Mouse (Mus musculus) kidney, adult 11 months (tissue): ENCODE results near the gene Ube2z.
"Not testable (repeated sequence)": the region's sequence is repeated elsewhere in the genome, so short reads cannot be mapped to it uniquely, and the experiment has no call there.

Experiments used
- DNase-seq: peaks from one replicate; pipeline ENCODE4 v3.0.0; 2022

Ube2z gene

DNA sequence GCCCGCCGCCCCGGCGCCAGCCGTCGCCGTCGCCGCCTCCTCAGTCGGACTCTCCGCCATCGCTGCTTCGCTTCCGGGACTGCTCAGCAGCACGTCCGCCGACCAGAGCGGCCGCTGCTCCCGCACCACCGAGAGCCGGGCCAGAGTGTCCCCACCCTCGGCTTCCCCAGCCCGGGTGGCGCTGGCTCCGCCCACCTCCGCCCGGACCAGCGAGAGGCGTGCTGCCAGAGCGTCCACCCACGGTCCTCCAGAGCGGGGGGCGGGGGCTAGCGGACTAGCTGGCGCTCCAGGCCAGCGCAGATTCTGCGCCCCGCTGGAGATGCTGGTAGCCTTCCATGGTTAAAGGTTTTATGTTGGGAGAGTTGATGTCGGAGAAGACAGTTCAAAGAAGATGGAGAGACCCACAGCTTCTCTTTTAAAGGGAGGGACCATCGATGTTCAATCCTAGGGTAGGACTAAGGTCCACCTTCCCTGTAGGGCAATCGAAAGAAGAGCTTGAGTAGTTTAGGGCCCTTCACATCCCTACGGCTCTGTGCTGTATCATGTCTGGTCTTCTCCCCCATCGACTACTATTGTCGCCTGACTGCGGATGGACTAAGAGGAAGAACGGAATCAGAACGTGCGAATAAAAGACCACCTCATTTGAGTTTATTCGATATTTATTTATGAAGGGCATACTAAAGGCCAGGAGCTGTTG lies at the start of gene Ube2z:
TSS of gene Ube2z (minus strand) at position 174 of the 697 bp plus-strand sequence.
- DNase-seq = peak; percentile 95

DNA sequence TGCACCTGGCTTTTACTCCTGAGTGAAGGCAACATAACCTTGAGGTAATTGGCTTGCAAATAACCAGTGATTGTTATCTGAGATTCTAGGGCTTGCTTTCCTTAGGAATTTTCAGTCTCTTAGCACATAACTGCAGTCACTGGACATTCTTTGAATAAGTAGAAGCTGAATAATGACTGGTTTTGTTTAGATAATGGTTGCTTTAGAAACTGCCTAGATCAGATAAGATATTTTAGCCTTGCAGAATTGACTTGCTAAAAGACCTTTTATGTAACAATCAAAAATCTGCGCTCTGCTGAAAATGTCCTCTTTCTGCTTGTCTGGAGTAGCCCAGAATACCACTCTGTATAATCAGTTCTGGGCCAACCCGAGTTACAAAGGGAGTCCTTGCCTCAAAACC lies 48.9 kb upstream of the Ube2z start:
- no peak for DNase-seq

DNA sequence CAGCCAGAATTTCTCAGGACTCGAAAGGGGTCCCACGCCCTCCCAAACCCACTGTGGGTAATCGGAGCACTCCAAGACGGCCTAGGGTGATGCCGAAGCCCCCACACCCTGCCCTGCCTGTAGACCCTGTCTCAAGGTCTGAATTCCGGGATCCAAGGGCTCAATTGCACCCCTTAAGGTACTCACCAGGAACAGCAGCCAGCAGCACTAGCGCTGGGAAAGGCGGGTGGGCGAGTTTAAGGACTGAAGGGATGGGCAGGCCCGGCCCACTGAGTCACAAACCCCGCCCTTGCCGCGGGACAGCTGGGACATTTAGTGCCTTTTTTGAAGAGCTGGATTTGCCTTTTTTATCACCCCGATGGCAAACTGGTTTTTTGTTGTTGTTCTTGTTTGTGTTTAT lies 46.6 kb upstream of the Ube2z start, which contains the start of gene Calcoco2:
TSS of gene Calcoco2 (minus strand) at position 214 of the 400 bp plus-strand sequence.
- DNase-seq = no peak

DNA sequence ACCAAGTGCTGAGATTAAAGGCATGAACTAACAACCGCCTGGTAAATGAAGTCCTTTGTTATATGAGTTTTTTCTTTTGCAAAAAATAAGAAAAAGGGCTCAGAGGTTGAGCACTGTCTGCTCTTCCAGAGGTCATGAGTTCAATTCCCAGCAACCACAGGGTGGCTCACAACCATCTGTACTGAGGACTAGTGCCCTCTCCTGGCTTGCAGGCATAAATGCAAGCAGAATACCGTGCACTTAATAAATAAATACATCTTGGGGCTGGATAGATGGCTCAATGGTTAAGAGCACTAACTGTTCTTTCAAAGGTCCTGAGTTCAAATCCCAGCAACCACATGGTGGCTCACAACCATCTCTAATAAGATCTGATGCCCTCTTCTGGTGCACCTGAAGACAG lies 45.8 kb upstream of the Ube2z start:
- not testable (repeated sequence) for DNase-seq

DNA sequence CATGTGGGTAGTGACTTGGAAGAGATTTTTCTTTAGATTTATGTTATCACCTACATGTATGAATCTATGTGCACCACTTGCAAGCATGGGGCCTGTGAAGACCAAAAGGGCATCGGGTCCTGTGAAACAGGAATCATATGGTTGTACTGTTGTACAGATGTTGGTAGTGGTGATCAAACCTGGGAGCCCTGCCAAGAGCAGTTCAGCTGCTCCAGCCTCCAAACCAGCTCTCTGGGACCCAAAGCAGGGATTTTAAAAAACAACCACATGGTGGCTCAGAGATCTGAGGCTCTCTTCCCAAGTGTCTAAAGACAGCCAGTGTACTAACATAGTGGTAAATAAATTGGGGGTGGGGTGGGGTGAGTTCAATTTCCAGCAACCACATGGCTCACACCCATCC lies 43.2 kb upstream of the Ube2z start:
- DNase-seq = no peak

DNA sequence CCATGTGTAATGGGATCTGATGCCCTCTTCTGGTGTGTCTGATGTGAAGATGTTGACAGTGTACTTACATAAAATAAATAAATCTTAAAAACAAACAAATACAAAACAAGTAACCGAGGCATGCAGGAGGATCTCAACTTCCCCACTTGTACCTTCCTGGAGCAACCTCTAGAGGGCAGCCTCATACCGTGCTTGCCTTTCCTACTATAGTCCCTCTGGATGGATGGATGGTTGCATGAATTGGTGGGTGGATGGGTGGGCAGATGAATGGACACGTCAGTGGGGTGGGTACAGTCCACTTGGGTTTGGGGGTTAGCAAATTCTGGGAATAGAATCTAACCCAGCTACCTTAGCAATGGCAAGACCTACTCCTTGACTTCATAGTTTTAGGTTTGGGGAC lies 28.2 kb upstream of the Ube2z start:
- DNase-seq = peak; percentile 23

DNA sequence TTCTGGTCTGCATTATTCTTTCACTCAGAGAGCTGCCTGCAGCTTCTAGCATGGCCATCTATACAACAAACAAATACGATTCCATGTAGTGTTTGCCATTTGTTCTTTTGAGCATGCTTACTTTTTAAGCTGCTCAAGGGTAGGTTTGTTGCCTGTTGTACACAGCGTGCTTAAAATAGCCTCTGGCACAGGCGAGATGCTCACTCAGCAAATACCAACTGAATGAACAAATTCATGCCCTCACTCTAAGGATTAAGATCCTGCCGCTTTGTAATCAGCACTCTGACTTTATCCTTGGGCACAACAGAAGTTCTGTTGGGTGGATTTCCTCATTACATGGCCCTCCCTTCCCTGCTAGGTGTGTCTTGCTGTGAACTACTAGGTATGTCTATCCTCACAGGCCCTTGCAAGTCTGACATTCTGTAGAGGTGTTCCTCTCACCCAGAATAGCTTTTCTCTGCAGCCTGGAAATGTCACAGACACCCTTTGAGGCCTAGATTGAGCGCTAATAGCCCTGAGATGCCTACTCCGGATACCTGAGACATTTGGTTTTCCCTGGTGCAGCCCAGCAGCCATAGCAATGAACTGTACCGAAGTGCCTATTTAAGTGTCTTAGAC lies 27.6 kb upstream of the Ube2z start:
- no peak for DNase-seq

DNA sequence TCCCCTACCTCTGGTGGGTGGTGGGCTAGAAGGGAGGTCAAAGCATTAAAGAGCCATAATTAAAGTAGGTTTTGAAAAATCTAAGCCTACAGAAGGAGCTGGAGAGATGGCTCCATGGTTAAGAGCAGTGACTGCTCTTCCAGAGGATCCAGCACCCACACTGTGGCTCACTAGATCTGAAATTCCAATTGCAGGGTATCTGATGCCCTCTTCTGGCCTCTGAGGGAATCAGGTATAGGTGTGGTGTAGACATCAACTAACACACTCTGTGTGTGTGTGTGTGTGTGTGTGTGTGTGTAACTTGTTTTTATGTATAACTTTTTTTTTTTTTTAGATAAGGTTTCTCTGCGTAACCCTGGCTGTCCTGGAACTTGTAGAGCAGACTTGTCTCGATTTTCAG lies 25.9 kb upstream of the Ube2z start:
- DNase-seq = no peak

DNA sequence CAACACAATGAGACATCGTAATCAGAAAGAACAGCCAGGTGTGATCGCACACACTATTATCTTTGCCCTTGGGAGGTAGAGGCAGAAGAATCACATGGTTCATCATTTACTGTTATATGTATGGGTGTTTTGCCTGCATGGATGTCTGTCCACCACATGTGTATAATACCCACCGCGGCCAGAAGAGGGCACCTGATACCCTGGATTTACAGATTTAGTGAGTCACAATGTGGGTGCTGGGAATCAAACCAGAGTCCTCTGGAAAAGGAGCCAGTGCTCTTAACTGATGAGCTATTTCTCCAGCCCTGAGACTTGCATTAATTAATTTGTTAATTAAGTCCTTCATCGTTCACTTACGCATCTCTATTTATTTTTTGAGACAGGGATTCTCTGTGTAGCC lies 22.8 kb upstream of the Ube2z start:
- no peak for DNase-seq

DNA sequence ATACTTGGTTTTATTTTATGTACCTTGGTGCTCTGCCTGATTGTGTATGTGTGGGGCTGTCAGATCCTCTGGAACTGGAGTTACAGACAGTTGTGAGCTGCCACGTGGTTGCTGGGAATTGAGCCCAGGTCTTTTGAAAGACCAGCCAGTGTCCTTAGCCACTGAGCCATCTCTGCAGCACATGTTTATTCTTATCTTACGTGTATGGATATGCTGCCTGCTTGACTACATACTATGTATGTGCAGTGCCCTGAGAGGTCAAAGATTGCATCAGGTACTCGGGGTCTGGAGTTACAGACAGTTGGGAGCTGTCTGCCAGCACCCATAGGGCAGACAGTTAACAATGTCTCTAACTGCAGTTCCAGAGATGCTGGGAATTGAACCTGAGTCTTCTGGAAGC lies 17.5 kb upstream of the Ube2z start:
- no peak for DNase-seq

DNA sequence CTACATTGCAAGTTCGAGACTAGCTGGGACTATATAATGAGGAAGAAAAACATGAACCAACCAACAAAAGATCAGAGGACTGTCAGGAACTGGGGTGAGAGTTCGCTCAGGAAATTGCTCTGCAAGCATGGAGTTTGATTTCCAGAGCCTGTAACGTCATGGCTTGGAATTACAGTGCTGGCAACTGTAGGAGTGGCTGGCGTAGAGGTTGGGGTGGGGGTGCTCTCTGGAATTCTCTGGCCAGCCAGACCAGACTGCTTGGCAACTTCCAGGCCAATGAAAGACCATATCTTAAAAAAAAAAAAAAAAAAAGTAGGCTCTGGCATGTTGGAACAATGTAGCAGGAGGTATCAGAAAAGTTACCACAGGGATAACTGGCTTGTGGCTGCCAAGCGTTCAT lies 15.5 kb upstream of the Ube2z start:
- no peak for DNase-seq

DNA sequence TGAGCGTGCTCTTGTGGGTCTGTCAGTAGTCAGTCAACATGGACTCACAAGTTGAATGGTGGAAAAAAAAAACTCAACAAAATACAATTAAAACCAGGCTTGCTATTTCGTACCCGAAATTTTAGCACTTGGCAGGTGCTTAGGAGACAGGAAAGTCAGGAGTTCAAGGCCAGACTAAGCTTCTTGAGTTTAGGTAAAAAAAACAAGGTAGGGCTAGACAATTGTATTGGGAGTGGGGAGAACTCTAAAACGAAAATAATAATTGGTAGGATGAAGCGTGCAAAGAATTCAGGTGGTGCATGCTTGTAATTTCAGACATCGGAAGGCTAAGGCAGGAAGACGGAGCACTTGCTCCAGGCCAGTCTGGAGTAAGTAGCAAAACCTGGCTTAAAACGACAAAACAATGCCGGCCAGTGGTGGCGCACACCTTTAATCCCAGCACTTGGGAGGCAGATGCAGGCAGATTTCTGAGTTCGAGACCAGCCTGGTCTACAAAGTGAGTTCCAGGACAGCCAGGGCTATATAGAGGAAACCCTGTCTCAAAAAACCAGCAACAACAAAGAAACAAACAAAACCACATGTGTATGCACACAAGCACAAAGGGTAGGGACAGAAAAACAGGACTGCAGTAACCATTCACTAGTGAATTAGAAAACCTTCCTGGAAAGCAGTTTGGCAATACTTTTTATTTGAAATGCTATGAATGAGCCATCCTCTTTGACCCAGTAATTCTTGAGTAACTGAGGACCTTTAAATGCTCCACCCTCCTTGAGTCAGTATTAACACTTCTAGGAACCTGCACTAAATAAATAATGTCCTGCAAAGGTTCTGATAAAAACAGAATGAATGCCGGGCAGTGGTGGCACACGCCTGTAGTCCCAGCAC lies 11.3 kb upstream of the Ube2z start:
- DNase-seq = no peak

DNA sequence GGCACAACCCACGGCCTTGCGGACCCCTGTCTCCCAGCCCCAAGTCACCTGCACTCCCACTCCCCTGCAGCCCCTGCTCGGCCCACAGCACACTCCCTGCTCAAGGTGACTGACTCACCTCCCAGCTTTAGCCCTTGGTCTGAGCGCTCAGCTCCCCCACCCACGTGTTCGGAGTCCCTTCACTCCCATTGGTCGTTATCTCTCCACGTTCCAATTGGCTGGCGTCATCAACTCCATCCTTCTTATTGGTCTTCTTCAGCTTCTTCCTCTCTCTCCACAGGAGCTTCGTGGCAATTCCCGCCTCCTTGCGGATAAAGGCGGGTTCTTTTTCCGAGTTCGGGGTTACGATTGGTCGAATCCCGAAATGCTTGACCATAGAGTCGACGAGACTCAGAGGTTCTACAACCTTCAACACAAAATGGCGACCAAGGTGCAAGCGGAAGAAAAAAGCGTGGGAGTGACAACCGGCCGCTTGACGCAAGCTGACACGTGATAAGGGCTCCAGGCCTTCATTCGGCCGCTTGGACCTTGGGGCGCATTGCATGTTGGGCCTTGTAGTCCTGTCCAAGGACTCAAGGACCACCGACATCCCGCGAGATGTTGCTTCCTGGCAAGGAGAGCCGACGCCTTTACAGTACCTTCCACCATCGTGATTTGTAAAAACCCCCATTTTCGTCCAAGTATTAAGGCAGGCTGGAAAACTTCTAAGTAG lies 10.5 kb upstream of the Ube2z start, which contains the start of gene Atp5g1:
TSS of gene Atp5g1 (minus strand) at position 162 of the 712 bp plus-strand sequence.
- DNase-seq = peak; percentile 100

DNA sequence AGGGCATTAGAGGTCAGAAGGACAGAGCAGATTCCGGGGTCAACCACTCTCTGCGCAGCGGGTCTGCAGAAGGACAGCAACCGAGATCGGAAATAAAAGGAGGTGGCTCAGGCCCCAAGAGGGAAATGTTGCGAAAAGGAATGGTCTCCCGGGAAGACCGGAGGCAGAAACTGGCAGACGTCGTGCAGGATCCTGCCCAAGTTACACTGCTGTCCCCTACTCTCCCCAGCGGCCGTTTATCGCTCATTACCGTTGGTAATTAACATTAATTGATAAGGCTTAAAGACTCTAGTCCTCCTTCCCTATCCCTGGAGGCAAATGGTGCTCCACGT lies 10.0 kb upstream of the Ube2z start:
- DNase-seq = no peak

DNA sequence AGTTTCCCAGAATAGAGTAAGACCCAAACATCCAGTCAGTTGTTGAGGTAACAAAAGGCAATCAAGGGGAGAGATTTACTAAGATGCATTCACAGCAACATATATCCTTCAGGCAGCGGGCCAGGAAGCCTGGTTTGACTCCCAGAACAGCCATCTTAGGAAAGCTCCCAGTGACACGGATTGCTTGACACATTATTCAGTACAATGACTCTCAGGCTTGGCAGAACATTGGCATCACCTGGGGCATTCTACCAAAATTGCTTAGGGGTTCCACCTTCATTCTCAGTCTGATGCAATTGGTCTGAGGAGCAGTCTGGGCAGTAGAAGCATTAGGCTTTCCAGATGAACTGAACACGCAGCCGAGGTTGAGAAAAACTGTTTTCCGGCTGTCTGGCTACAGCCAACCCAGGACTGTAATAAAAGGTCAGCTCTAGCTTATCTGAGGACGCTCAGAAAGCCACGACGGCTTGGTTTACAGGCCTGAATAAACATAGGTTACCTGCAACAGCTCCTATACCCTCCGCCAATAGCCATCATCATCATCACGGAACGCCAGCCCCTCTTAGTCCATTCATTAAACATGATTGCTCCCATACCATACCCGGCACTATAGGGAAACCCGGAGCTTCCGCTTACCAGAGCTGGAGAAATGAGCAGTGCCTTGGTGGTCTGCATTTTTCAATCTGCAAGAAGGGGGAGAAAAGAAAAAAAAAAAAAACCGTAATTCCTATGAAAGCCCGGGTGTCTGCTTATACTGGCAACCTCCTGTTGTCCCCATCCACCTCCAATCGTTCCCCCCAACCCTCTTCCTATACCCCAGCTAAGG lies 9.4 kb upstream of the Ube2z start:
- peak; percentile 34 for DNase-seq

DNA sequence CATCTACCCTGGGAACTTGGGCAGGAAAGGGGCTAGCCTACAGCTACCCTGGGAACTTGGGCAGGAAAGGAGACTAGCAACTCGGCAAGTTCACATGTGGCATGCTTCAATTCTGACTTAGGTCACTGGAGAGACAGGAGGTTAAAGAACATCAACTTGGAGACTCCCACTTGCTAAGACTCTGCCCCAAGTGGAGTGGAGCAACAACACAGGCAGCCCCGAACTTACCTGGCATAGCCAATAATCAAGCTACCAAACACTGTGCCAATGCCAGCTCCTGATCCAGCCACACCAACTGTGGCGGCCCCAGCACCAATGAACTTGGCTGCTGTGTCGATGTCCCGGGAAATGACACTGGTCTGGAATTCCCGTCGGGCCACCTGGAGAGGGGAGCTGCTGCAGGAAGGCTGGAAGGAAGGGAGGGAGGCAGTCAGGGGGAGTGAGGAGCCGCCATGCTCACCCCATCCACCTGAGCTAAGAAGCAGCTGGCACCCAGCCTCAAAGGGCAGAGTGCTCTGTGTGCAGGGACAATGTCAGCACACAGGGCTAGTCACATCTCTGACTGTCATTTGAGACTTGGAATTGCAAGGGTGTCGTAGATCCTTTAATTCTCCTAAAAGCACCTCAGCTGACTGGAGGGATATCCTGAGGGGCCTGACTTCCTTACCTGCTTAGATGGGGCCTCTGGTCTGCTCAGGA lies 8.3 kb upstream of the Ube2z start:
- DNase-seq = no peak

DNA sequence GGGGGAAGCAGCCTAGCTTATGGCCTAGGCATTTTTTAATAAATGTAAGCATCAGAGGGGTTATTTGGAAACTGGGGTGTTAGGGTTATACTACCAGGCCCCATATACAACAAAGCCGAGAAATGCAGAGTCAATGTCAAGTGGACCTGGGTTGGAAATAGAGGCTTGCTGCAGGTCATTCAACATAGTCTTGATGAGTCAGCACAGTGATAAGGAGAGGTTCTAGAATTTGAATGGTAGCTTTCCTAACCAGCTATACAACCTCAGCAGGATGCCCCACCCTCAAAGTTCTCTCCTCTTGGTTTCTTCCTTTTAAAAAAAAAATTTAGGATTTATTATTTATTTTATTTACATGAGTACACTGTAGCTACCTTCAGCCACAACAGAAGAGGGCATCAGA lies 5.8 kb upstream of the Ube2z start:
- no peak for DNase-seq

DNA sequence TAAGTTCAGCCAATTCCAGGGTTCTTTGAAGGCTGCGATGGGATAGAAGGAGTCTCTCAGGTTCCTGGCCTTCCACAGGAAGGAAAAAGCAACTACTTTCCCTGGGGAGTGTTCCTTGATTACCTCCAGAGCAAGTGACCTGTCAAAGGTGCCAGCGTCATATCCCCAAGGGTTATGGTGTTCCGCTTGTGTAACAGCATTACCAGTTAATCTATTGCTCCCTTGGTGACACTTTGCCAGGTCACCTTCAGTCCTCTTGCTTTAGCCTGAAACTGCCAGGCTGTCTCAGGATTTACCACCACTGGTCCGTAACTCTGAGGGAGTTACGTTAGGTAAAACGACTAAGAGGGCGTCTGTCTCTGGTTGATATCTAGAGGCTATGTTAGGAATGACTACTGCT lies 5.2 kb upstream of the Ube2z start:
- no peak for DNase-seq

DNA sequence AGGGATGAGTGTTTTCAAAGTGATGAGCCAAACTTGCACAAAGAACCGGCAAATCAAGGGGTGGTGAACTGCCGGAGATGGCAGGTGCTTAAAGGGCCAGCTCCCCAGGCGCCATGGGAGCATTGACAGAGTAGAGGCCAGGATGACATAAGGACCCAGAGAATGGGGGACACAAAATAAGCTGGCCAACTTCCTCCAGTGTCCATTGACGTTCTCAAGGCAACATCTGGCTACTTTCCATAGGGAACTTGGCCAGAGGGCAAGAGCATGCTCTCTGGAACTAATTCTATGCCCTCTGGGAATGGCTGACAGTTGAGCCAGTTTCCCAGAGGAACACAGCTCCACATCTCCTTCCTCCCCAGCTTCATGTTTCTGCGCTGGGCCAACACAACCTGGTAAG lies 3.0 kb upstream of the Ube2z start:
- no peak for DNase-seq

DNA sequence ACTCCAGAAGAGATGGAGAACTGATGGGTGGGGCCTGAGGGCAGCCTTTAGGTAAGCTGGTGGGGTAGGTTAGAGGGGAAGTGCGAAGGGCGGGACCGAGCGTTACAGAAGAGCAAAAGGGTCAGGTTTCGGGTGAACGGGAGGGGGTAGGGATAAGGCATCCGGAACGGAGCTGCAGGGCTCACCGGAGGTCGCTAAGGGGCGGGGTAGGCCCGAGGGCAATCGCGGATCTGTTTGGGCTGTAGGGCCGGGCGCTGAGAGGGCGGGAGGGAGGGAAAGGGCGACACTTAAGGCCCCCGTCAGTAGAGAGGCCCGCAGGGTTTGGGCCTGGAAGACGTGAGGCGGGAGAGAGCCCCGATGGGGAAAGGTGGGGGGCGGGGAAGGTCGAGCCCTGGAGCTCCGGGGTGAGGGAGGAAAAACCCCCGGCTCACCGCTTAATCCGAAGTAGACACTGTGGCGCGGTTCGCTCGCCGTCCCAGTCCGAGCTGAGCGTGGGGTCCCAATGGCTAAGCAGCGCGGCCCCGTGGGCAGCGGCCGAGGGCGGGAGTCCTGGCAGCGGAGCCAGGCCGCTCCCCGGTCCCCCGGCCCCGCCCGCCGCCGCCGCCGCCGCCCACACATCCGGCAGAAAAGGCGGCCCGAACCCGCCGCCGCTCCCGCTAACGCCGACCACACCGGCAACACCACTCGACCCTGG lies 520 bp downstream of the Ube2z start:
- peak; percentile 36 for DNase-seq

DNA sequence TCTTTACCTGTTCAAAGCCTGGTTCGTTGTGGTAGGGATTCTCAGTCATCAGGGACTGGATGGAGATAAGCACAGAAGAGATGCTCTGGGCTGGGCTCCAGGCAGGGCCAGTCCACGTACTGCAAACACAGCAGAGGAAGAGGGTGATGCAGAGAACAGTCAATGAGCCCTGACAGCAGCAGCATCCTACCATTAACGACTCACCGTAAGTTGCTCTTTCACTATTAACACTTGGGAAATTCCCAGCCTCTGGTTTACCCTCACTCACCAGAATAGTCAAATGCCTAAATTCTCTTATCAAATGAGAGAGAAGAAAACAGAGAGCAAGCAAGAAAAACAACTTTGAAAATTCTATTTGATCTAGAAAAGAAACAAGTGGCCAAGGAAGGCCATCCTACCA lies 6.9 kb downstream of the Ube2z start:
- no peak for DNase-seq
